Mouse (Mus musculus) brain, embryonic 18.5 days (tissue): Measurements from ENCODE around the gene Lhx4.

Source experiments
- DNase-seq: peaks from one replicate; pipeline ENCODE4 v3.0.0-alpha.2; 2012; ENCODE audit warnings: low read depth, low spot score

Gene Lhx4

GRCm38 (mm10) chr1:155742411-155743363 lies 8.8 kb downstream of the Lhx4 start:
- no peak for DNase-seq

GRCm38 (mm10) chr1:155741988-155742387 lies 9.5 kb downstream of the Lhx4 start:
- DNase-seq: no peak

GRCm38 (mm10) chr1:155741378-155741945 lies 10.0 kb downstream of the Lhx4 start:
- no peak for DNase-seq

GRCm38 (mm10) chr1:155740622-155741377 lies 10.7 kb downstream of the Lhx4 start:
- DNase-seq: no peak

- DNase-seq: no peak
Observed at GRCm38 (mm10) chr1:155737809-155738383, 13.6 kb downstream of the Lhx4 start.

GRCm38 (mm10) chr1:155737017-155737808 lies 14.3 kb downstream of the Lhx4 start:
- no peak for DNase-seq

- no peak for DNase-seq
Observed at GRCm38 (mm10) chr1:155736096-155736825, 15.2 kb downstream of the Lhx4 start.

GRCm38 (mm10) chr1:155731156-155731555 lies 20.3 kb downstream of the Lhx4 start:
- no peak for DNase-seq

GRCm38 (mm10) chr1:155729113-155729795 lies 22.2 kb downstream of the Lhx4 start:
- no peak for DNase-seq

- DNase-seq: no peak
Observed at GRCm38 (mm10) chr1:155727830-155728229, 23.7 kb downstream of the Lhx4 start.

GRCm38 (mm10) chr1:155725876-155726275 lies 25.6 kb downstream of the Lhx4 start:
- DNase-seq: no peak

GRCm38 (mm10) chr1:155724301-155724700 lies 27.2 kb downstream of the Lhx4 start:
- DNase-seq: no peak

- no peak for DNase-seq
Observed at GRCm38 (mm10) chr1:155722185-155722584, 29.3 kb downstream of the Lhx4 start.

- DNase-seq: no peak
Observed at GRCm38 (mm10) chr1:155721443-155721842, 30.0 kb downstream of the Lhx4 start.

- no peak for DNase-seq
Observed at GRCm38 (mm10) chr1:155720006-155720405, 31.5 kb downstream of the Lhx4 start.

- no peak for DNase-seq
Observed at GRCm38 (mm10) chr1:155718851-155719250, 32.6 kb downstream of the Lhx4 start.

- DNase-seq: no peak
Observed at GRCm38 (mm10) chr1:155717301-155717700, 34.2 kb downstream of the Lhx4 start.

- DNase-seq: no peak
Observed at GRCm38 (mm10) chr1:155715366-155715765, 36.1 kb downstream of the Lhx4 start.

GRCm38 (mm10) chr1:155713306-155713705 lies 38.2 kb downstream of the Lhx4 start:
- DNase-seq: no peak

- DNase-seq: no peak
Observed at GRCm38 (mm10) chr1:155704182-155704581, 47.3 kb downstream of the Lhx4 start.
